Mouse (Mus musculus): ENCODE data around the gene Arhgef19.
A peak's percentile ranks its signal among the peaks of the same experiment; 100 is the strongest.

Gene Arhgef19

DNA sequence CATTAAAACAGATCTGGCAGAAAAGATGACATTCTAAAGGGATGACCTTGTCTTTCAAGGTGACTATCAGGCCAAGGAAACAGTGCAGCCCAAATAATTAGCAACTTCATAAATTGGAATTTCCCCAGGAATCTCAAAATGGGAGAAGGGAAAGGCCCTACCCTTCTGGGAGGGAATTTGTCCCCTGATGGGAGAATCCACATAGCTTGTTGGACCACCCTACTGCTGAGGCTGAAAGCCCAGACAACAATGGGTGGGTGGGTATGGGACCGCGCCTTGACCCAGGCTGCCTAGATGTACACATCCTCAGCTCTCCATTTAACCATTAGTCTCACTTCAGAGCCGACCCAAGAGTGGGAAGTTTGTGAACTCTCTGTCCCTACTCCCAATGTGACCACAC, 45.2 kb downstream of the Arhgef19 start:
- no peak for DNase-seq (ENCODE audit: low read depth, low spot score)

DNA sequence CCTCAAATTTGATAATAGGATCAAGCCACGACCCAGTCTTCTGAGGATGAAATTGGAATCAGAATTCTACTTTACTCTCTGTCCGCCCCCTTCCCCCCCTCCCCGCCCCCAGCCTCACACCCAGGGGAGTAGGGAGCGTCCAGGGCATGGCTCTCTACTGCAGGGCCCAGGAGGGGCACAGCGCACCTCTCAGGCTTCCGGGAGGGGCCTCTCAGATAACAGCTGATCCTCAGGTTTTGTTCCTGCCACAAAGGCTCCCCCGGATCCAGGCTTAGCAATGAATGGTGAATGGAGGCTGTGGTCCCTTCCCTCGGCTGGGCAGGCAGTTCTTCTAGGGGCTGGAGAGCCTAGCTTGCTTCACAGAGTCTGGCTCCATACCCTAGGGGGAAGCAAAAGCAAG, 45.8 kb downstream of the Arhgef19 start:
- no peak for DNase-seq (ENCODE audit: low read depth, low spot score)

DNA sequence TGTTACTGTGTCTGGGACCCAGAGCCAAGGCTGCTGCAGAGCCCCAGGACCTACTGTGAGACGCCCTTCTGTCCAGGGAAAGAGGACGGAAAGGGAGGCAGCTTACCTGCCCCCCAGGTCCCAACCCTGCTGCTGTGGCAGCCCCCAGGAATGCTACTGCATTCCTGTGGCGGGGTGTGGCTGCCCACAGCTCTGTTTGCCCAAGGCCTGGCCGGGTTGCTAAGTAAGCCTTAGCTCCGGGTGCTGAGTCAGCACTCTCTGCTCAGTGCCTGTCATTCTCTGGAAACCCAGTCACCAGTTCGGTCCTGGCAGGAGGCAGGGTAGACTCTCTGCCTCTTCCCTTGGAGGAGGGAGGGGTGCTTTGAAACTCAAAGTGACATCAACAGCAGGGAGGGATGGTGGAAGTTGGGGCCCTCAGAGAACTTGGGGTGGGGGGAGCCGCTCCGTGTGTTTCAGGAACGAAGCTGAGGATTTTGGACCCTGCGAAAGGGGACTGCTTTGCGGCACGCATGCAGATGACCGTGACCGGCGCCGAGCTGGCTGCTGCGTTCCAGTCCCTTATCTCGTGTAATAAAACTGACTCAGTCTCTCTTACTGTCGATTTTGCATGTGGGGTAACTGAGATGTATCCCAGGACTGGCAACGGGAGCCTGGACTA, 47.7 kb downstream of the Arhgef19 start:
- DNase-seq (ENCODE audit: low read depth, low spot score): no peak

DNA sequence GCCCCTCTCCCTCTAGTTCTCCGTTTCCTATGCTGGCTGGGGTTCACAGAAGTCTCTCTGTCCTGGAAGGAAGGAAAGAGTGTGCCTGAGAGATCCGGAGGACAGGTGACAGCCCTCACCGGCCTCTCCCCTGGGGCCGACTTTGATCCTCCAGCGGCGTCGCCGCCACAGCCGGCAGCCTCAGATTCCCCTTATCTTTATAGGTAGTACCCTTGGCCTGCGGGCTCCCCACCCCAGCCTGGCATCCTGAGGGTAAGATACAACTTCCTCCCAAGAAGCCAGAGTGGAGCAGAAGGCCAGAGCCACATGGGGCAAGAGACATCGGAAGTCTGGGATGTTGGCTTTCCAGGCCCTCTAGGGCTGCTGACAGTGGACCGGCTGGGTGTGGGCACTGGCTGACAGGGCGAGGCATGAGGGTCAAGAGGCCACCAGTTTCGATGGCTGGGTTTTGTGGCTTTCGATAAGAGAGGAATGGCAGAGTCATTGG, 48.3 kb downstream of the Arhgef19 start:
- DNase-seq (ENCODE audit: low read depth, low spot score): no peak

DNA sequence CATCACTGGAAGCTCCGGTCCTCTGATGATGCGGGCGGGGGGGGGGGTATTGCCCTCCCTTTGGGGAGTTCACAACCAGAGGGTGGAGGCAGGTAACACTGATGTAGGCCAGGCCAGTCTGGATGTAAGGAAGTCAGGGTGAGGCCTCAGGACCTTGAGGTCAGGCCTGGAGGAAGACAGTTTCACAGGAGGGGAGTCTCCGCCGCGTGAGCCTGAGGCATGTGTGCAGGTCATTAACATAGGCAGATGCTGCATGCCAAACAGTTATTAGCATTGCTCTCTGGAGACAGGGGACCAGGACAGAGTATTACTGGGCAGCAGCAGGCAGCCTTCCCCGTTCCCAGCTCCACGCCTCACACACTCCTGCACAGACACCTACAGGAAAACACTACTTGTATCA, 48.9 kb downstream of the Arhgef19 start:
- DNase-seq (ENCODE audit: low read depth, low spot score): no peak

DNA sequence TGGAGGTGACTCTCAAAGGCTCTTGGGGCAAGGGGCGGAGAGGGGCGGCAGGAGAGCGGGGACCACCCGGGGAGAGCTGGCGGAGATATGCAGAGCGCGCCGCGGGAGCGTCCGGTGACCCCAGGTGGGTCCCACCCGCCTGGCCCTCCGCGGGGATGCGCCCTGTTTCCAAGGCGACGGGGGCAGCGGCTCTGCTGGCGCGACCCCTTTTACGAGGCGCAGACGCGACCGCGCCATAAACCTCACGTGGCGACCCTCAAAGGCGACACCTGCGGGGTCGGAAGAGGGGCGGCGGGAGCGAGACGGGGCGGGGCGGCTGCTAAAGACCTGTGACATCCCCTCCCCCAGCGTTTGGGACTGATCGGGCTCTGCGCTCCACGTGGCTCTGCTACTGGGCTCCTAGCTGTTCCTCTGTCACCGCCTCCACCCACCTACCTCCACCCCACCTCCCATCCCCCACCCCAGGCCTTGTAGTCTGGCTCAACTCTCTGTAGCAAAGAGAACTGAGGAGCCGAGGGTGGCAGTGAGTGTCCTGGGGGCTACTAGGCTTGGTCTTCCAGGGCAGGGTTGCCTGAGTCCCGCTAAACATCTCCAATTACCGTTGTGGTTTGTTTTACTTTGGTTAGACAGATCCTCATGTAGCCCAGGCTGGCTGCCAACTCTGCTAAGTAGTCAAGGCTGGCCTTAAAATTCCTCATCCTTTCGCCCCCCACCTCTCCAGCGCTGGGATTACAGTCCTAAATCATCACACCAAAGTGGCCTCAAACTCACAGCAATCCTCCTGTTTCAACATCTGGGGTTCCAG, 52.5 kb downstream of the Arhgef19 start:
- DNase-seq (ENCODE audit: low read depth, low spot score): no peak

DNA sequence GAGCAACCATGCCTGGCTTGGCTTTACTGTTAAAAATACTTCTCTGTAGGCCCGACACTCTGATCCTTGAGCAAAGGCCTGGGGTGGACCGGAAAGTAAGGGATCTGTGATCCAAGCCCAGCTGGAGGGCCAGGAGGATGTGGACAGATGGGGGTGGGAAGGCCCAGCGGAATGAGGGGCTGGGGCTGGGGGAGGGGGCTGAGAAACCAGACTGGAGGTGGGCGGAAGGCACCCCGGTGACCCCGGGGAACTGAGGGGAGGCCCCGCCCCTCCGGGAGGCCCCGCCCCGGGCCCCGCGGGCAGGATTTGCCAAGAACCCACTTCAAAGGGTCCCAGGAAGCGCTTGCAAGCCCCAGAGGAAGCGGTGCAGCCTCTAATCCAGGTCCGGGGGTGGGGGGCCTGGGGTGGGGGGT, 56.5 kb downstream of the Arhgef19 start:
- peak; percentile 11 for DNase-seq (ENCODE audit: low read depth, low spot score)

DNA sequence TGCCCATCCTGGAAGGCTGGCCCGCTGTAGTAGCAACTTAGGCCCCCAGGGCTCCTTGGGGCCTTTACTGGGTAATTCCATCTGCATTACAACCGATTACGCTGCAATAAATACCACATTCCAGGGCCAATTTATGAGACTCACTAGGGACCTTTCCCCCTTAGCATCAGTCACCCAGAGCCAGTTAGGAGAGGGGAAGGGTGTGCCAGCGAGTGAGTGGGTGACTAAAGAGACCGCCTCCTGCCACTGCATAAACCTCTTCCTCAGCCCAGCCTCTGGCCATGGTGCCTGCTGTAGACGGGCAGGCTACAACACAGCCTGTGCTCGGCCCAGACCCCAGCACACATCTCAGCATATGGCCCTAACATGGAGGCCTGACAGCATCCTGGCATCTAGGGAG, 58.6 kb downstream of the Arhgef19 start:
- DNase-seq (ENCODE audit: low read depth, low spot score): no peak

DNA sequence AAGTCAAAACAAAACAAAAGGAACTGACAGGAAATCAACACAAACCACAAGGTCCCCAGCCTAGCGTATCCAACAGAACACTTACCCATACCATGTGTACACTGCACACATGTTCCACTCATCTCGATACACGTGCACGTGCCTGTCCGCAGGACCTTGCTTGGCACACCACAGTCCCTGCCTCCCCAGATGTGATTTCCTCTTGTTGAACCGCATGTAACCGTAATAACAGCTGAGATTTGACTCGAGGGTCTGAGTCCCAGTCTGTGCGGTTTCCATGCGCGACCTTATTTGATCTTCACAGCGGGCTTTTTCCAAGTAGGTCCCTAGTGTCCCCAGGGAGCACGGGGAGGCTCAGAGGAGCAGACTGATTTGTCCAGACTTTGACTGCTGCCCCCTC, 60.1 kb downstream of the Arhgef19 start:
- peak; percentile 13 for DNase-seq (ENCODE audit: low read depth, low spot score)

DNA sequence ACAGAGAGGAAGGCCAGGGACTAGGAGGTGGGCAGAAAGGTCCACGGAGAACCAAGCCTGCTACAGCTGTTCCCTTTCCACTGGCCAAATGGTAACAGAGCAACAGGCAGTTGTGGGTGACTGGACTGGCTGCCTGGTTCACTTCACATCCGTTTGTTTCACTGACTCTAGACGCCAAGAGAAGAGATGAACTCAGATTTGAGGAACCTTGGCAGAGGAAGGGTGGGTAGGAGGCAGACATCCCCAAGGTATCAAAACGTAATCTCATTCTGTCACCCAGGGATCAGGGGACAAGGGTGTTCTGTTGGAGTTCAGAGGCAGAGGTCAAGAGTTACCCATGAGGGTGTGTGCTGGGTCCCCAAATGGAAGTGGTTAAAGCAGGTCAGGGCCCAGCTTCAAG, 60.9 kb downstream of the Arhgef19 start:
- DNase-seq (ENCODE audit: low read depth, low spot score): no peak

DNA sequence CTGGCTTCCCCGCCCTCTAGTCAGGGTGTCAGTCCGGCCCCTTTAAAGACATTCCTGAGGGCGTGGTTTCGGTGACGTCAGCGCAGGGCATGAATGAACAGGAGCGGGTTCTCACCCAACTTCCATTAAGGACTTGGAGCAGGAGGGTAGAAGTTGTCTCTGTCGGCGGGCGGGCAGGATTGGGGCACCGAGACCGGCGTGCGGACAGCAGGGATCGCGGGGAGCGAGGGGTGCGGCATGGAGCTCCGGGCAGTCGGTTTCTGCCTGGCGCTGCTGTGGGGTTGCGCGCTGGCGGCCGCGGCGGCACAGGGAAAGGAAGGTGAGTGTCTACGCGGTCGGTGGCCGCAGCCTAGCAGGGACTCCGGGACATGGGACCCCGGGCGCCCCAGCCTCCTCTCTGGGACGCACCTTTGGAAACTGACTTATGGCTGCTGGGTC, 61.8 kb downstream of the Arhgef19 start, which contains the start of gene Epha2:
Epha2 (plus strand) TSS at position 125 of the 438 bp plus-strand sequence.
- peak; percentile 12 for DNase-seq (ENCODE audit: low read depth, low spot score)

DNA sequence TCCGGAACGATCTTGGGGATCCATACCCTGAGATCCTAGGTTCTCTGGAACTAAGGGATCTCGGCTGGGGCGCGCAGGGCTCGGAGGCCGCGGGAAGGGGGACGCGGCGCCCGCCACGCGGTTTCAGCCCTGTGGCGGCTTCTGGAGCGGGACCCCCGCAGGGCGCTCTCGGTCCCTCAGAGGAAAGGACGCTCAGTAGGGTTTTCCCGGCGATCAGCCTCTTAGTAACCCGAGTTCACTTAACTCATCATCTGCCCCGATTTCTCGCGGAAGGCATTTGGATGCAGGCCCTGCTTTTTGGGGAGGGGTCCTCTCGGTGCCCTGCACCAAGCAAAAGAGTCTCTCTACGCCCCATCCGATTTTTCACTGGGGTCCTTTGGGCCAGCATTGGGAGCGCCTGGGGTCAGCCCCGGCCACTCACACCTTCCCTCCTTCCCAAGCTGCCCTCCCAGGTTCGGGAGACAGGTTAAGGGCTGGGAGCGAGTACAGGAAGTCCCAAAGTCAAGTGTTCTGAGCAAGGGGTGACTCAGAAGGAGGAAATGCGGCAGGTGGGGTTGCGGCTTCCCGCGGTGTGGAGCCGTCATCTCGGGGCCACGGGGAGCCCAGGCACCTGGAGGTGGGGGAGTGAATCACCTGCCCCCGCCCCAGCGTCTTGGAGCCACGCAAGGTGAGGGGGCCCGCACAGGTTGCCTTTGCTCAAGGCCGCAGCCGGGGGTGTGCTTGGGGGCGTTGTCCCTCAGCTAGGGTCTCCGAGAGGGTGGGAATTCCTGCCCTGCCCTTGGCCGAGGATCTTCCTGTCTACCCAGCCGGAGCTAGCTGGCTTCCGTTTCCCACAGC, 62.5 kb downstream of the Arhgef19 start:
- peak; percentile 18 for DNase-seq (ENCODE audit: low read depth, low spot score)

DNA sequence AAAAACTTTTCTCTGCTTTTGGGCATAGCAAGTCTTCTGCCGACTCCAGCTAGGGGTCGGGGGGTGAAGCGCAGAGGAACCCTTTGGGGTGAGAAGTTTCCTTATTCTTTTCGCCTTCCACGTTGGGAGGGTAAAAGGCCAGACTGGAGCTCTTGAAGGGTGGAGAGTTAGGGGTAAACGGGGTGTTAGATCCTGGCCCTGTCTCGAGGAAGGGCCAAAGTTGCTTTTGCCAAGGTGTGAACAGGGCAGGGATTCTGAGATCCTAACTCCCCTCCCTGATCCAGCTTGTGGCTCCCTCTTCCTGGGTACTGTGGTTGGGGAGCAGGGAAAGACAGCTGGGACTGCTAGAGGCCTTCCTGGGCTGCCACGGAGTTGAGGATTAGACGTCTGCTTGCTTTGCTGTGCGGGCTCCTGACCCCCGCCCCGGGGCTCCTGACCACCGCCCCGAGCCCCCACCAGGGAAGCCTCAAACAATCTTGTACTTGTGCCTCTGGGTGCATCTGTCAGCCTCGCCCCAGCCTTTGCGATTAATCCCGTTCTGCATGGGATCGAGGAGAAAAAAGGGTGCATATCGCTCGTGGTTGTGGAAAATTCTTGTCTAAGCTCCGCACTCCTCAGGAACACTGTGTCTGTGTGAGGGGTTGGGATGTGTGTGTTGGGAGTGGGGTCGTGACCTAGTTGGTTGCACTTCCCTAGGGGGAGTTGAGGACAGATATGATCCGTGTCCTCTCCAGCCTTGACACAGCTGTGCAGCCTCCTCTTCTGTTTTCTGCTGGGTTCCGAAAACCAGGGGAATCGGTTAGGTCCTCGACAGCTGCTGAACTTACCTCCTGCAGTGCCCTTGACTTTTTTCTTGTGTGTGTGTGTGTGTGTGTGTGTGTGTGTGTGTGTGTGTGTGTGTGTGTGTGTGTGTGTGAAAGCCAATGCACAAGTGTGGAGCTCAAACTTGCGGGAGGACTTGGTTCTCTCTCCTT, 63.4 kb downstream of the Arhgef19 start:
- no peak for DNase-seq (ENCODE audit: low read depth, low spot score)

DNA sequence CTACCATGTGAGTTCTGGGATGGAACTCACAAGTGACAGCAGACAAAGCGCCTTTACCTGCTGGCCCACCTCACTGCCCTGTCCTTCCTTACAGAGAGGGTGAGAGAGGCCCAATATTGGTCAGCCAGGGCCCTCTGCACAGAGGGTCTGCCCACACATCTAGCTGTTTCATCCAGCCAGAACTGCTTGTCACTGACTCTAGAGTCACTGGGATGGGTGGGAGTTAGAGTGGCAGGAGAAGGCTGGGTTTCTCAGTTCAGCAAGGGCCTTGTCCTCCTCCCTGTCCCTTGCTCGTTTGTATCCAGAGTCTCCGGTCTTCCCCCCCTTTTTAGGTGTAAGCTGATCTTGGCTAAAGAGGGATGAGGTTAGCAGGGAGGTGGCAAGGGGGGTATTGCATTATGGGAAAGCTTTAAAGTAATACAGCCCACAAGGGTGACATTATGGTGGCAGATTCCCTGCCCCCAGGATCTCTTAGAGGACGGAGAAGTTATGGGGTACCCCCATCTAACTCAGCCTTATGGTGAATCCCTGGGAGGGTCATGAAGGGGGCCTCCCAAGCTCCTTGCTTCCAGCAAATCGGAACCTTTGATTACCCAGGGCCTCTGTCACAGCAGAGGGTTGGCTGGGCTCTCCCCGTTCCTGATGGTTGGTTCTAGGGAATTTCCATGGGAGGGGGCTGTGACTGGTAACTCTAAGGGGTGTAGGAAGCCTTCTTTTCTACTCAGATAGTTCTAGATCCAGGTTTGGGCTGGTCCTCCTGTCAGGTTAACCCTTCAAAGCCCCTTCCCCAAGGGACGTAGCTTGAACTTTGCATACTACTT, 64.3 kb downstream of the Arhgef19 start:
- DNase-seq (ENCODE audit: low read depth, low spot score): no peak

DNA sequence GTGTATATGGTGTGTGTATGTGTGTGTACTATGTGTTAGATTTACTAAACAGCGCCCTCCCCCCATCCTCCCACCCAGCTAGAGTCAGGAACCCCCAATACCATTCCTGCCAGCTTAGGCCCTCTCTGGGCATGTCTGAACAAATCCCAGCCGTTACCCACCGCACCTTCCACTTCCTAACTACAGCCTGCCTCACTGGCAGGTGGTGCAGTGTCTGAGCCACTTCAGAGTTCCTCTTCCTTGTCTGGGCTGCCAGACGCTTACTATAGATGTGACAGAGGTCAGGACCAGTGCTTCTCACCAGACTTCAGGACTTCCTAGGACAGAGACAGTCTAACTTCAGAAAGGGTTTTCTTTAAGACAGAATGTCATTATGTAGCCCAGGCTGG, 64.9 kb downstream of the Arhgef19 start:
- no peak for DNase-seq (ENCODE audit: low read depth, low spot score)

DNA sequence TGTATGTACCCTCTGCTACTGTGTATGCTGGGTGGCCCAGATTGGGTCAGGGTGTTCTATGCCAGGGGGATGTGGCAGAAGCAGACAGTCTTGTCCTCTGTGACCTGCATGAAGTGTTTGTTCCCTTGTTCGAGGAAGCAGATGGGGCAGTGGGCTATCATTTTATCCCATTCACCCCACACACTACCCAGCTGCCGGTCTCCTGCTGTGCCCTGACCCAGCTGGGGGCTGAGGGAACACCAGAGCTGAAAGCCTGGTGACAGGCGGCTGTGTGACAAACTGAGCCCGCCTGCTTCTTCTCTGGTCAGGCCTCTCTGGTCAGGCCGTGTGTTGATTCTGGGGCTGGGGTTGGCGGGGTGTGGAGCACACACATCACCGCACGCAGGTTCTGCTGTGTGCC, 66.8 kb downstream of the Arhgef19 start:
- DNase-seq (ENCODE audit: low read depth, low spot score): no peak
